Mouse (Mus musculus): Measurements from ENCODE around the gene Mdh2. TPM values are rescaled to one million over a fixed set of nuclear protein-coding genes. Genes with fewer than 3 reads are reported as not detected.

The Mdh2 gene
- polyA plus RNA-seq, 1 experiment from 2014 or later = 469 TPM

- Histone ChIP-seq H3K4me1 (replicated peaks; ENCODE audit: control insufficient read depth, insufficient read depth) (peaks cover 3% of the 10 kb centered on the region; the same call in 1 of the 2 replicates), H3K9ac (ENCODE audit: low read length) (no peak overlapping the region), H3K9me3 (ENCODE audit: control insufficient read depth, low read length) (no peaks in the 10 kb centered on the region), H3K4me2 (replicated peaks; ENCODE audit: low read depth) (no peak overlapping the region), H3K27me3 (ENCODE audit: control insufficient read depth, insufficient read depth, low read length) (no peaks in the 10 kb centered on the region), H3K36me3 (ENCODE audit: control insufficient read depth, insufficient read depth, low read length) (no peaks in the 10 kb centered on the region), H3K27ac (replicated peaks) (no peak overlapping the region), H3K4me3 (ENCODE audit: low read depth, low read length) (no peak overlapping the region)
- WGBS = 35% methylated on average over 4 of the region's 4 CpGs
- ATAC-seq (ENCODE audit: low FRiP score, low TSS enrichment) (no peak), DNase-seq (ENCODE audit: low spot score) (no peak)
- TF ChIP-seq CTCF (IDR thresholded peaks at IDR 0.05; ENCODE audit: low read depth) (no peak), EP300 (optimal IDR thresholded peaks at IDR 0.05) (no peak)
Observed at GRCm38 (mm10) chr5:135832729-135833128, 54.4 kb downstream of the Mdh2 start.

- peak overlapping the region; percentile 67 for H3K4me2 ChIP-seq (replicated peaks; ENCODE audit: low read depth)
- peak; percentile 90 for ATAC-seq (ENCODE audit: low FRiP score, low TSS enrichment)
- no peaks in the 10 kb centered on the region for H3K36me3 ChIP-seq (ENCODE audit: control insufficient read depth, insufficient read depth, low read length)
- no peaks in the 10 kb centered on the region for H3K27me3 ChIP-seq (ENCODE audit: control insufficient read depth, insufficient read depth, low read length)
- TF ChIP-seq CTCF (IDR thresholded peaks at IDR 0.05; ENCODE audit: low read depth) (no peak), EP300 (optimal IDR thresholded peaks at IDR 0.05) (no peak)
- no peak overlapping the region for H3K9ac ChIP-seq (ENCODE audit: low read length)
- whole genome bisulfite sequencing = under 1% methylated on average over 47 of the region's 47 CpGs
- DNase-seq (ENCODE audit: low spot score) = peak; percentile 89
- H3K9me3 ChIP-seq (ENCODE audit: control insufficient read depth, low read length) = no peaks in the 10 kb centered on the region
- H3K27ac ChIP-seq (replicated peaks) = no peak overlapping the region
- peaks cover 3% of the 10 kb centered on the region; the same call in 1 of the 2 replicates for H3K4me1 ChIP-seq (replicated peaks; ENCODE audit: control insufficient read depth, insufficient read depth)
- H3K4me3 ChIP-seq (ENCODE audit: low read depth, low read length) = peak overlapping the region; percentile 38
Observed at GRCm38 (mm10) chr5:135834769-135835491, 56.6 kb downstream of the Mdh2 start.

GRCm38 (mm10) chr5:135835492-135835858 lies 57.2 kb downstream of the Mdh2 start:
- Histone ChIP-seq H3K9me3 (ENCODE audit: control insufficient read depth, low read length) (no peaks in the 10 kb centered on the region), H3K4me1 (replicated peaks; ENCODE audit: control insufficient read depth, insufficient read depth) (peaks cover 3% of the 10 kb centered on the region; the same call in 1 of the 2 replicates), H3K9ac (ENCODE audit: low read length) (no peak overlapping the region), H3K27me3 (ENCODE audit: control insufficient read depth, insufficient read depth, low read length) (no peaks in the 10 kb centered on the region), H3K4me2 (replicated peaks; ENCODE audit: low read depth) (peak overlapping the region; percentile 67), H3K27ac (replicated peaks) (no peak overlapping the region), H3K4me3 (ENCODE audit: low read depth, low read length) (peak overlapping the region; percentile 38), H3K36me3 (ENCODE audit: control insufficient read depth, insufficient read depth, low read length) (no peaks in the 10 kb centered on the region)
- WGBS = 5% methylated on average over 12 of the region's 12 CpGs
- no peak for TF ChIP-seq EP300 (optimal IDR thresholded peaks at IDR 0.05)
- no peak for TF ChIP-seq CTCF (IDR thresholded peaks at IDR 0.05; ENCODE audit: low read depth)
- ATAC-seq (ENCODE audit: low FRiP score, low TSS enrichment) (peak; percentile 59), DNase-seq (ENCODE audit: low spot score) (no peak)

GRCm38 (mm10) chr5:135835981-135836380 lies 57.7 kb downstream of the Mdh2 start:
- Histone ChIP-seq H3K27me3 (ENCODE audit: control insufficient read depth, insufficient read depth, low read length) (no peaks in the 10 kb centered on the region), H3K4me1 (replicated peaks; ENCODE audit: control insufficient read depth, insufficient read depth) (peaks cover 3% of the 10 kb centered on the region; the same call in 1 of the 2 replicates), H3K9ac (ENCODE audit: low read length) (no peak overlapping the region), H3K9me3 (ENCODE audit: control insufficient read depth, low read length) (no peaks in the 10 kb centered on the region), H3K27ac (replicated peaks) (no peak overlapping the region), H3K36me3 (ENCODE audit: control insufficient read depth, insufficient read depth, low read length) (no peaks in the 10 kb centered on the region), H3K4me2 (replicated peaks; ENCODE audit: low read depth) (no peak overlapping the region), H3K4me3 (ENCODE audit: low read depth, low read length) (no peak overlapping the region)
- DNase-seq (ENCODE audit: low spot score) (peak; percentile 30), ATAC-seq (ENCODE audit: low FRiP score, low TSS enrichment) (peak; percentile 41; the same call in 1 of the 2 replicates)
- TF ChIP-seq EP300 (optimal IDR thresholded peaks at IDR 0.05) (no peak), CTCF (IDR thresholded peaks at IDR 0.05; ENCODE audit: low read depth) (no peak)
- 27% methylated on average over 12 of the region's 12 CpGs for WGBS

Small RNA genes lying within 50 kb of the gene (microRNA-seq; reads per million reads assigned to microRNA genes)
- gene Gm23268 (not detected), gene Mir7034 (not detected)

Other genes starting within 250 kb of the Mdh2 start
- 4.9 and 7.3 TPM in 2 replicates for gene Hip1, start 233.4 kb upstream of the Mdh2 start, polyA plus RNA-seq (2015; fragmentation: Nextera tagmentation; extraction: Ambion mirVana)
- gene Ccl26, start 214.9 kb upstream of the Mdh2 start, polyA plus RNA-seq (2015; fragmentation: Nextera tagmentation; extraction: Ambion mirVana) = not detected in 2 replicates
- gene Ccl24, start 205.4 kb upstream of the Mdh2 start, polyA plus RNA-seq (2015; fragmentation: Nextera tagmentation; extraction: Ambion mirVana) = 1.7 and 2.8 TPM in 2 replicates
- 37.8 and 44.8 TPM in 2 replicates for gene Rhbdd2, start 145.9 kb upstream of the Mdh2 start, polyA plus RNA-seq (2015; fragmentation: Nextera tagmentation; extraction: Ambion mirVana)
- gene Por, start 108.4 kb upstream of the Mdh2 start, polyA plus RNA-seq (2015; fragmentation: Nextera tagmentation; extraction: Ambion mirVana) = 174 and 177 TPM in 2 replicates
- gene Tmem120a, start 34.0 kb upstream of the Mdh2 start, polyA plus RNA-seq (2015; fragmentation: Nextera tagmentation; extraction: Ambion mirVana) = 37.4 and 46.4 TPM in 2 replicates
- 0.10 and 0.27 TPM in 2 replicates for gene Styxl1, start 95 bp upstream of the Mdh2 start, polyA plus RNA-seq (2015; fragmentation: Nextera tagmentation; extraction: Ambion mirVana)
- gene Srrm3, start 28.4 kb downstream of the Mdh2 start, polyA plus RNA-seq (2015; fragmentation: Nextera tagmentation; extraction: Ambion mirVana) = 0.67 TPM in 2 replicates
- 1,235 and 1,355 TPM in 2 replicates for gene Hspb1, start 109.4 kb downstream of the Mdh2 start, polyA plus RNA-seq (2015; fragmentation: Nextera tagmentation; extraction: Ambion mirVana)
- gene Ywhag, start 156.1 kb downstream of the Mdh2 start, polyA plus RNA-seq (2015; fragmentation: Nextera tagmentation; extraction: Ambion mirVana) = 86.0 and 89.2 TPM in 2 replicates
- gene Ssc4d, start 196.1 kb downstream of the Mdh2 start, polyA plus RNA-seq (2015; fragmentation: Nextera tagmentation; extraction: Ambion mirVana) = 1.7 and 2.2 TPM in 2 replicates
- 0.07 TPM in 1 of 2 replicates, not detected in the other for gene Zp3, start 201.6 kb downstream of the Mdh2 start, polyA plus RNA-seq (2015; fragmentation: Nextera tagmentation; extraction: Ambion mirVana)
- gene Dtx2, start 216.3 kb downstream of the Mdh2 start, polyA plus RNA-seq (2015; fragmentation: Nextera tagmentation; extraction: Ambion mirVana) = 13.5 and 16.2 TPM in 2 replicates

All from stomach, postnatal 0 days (tissue).